Mouse (Mus musculus) bone marrow, adult 2 months (tissue): Measurements from ENCODE around the gene Hsd11b1. TPM values are rescaled to one million over a fixed set of nuclear protein-coding genes. Genes with fewer than 3 reads are reported as not detected.
A peak's percentile ranks its signal among the peaks of the same experiment; 100 is the strongest.

Experiments
- H3K27ac ChIP-seq: fragments of 200-500 bp; 2 replicates; pipeline ENCODE4 v1.5.1; 2012; ENCODE audit warnings: low read depth, mild to moderate bottlenecking, control low read depth, inconsistent platforms, low read length; ENCODE audit not compliant: control insufficient read depth, poor library complexity, insufficient read depth
- H3K4me1 ChIP-seq: fragments of 200-500 bp; 2 replicates; pipeline ENCODE4 v1.6.1; 2011; ENCODE audit warnings: low read length; ENCODE audit not compliant: control insufficient read depth, insufficient read depth
- H3K4me3 ChIP-seq: fragments of 200-500 bp; replicated peaks from 2 replicates; pipeline ENCODE3; 2011; ENCODE audit warnings: mild to moderate bottlenecking, low read depth, low read length, control low read depth; ENCODE audit not compliant: control insufficient read depth
- CTCF ChIP-seq: fragments of 200-500 bp; IDR thresholded peaks from 2 replicates; pipeline ENCODE4 v1.5.1; 2011; ENCODE audit warnings: low read length, control low read depth; ENCODE audit not compliant: control insufficient read depth, insufficient read depth
- POLR2A ChIP-seq: fragments of 200-500 bp; IDR thresholded peaks from 2 replicates; pipeline ENCODE4 v1.6.1; 2011; ENCODE audit warnings: low read depth, mild to moderate bottlenecking, control low read depth, low read length, borderline replicate concordance; ENCODE audit not compliant: control insufficient read depth
- WGBS: fragments of 180-500 bp; shearing (Covaris S2); methylation state at CpG from one replicate; pipeline ENCODE4 v1.1.7; 2018; 5-methylcytosine and 5-hydroxymethylcytosine counted together
- polyA plus RNA-seq: library from polyadenylated mRNA; stranded (reverse); fragments of >200 nt; gene quantifications from 2 replicates; pipeline ENCODE4 v1.2.4, GENCODE M21; 2011; ENCODE audit warnings: low replicate concordance; ENCODE audit not compliant: missing spikeins, insufficient read depth, insufficient read length

Gene Hsd11b1
- polyA plus RNA-seq, 1 experiment: 20.6 TPM

DNA sequence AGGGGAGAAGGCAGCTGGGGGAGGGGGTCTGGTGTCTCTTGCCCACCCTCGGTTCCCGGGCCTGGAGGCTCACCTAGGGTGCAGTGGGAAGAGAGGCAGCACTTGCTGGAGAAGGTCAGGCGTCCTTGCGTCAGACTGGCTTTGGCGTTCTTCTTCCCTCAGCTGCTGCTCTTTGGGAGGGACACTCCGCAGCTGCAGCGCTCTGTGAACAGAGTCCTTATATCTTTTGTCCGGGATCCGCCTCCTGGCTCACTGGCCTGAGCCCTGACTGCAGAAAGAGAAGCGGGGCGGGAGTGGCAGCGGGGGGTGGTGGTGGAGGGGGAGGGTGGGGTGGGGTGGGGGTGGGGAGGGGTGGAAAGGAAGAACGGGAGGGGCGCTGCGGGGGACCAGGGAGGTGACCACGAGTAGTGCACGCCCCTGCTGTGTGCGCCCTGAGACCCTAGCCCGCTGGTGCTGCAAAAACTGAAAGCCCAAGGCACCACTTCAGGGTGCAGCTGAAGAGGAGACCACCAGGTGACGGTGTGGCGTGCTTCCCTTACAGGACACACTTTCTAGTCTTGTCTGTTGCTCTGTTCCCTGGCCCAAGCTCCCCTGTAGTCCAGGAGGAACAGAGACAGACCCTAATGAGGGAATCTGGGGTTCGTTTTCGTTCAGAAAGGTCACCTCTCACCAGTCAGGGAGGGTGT lies 9.2 kb upstream of the Hsd11b1 start, which contains the start of gene G0s2:
Gene G0s2 (minus strand): TSS at position 302 of the 686 bp plus-strand sequence.
- Histone ChIP-seq H3K27ac (peak within 1 kb of the TSS; percentile 91), H3K4me3 (peak within 1 kb of the TSS; percentile 75), H3K4me1 (peaks cover 5% of the 10 kb centered on the region; the same call in 1 of the 2 replicates)
- WGBS: 5% methylated on average over 22 of the region's 23 CpGs
- peak; percentile 62 for TF ChIP-seq CTCF
- peak; percentile 51; the same call in 1 of the 2 replicates for TF ChIP-seq POLR2A

DNA sequence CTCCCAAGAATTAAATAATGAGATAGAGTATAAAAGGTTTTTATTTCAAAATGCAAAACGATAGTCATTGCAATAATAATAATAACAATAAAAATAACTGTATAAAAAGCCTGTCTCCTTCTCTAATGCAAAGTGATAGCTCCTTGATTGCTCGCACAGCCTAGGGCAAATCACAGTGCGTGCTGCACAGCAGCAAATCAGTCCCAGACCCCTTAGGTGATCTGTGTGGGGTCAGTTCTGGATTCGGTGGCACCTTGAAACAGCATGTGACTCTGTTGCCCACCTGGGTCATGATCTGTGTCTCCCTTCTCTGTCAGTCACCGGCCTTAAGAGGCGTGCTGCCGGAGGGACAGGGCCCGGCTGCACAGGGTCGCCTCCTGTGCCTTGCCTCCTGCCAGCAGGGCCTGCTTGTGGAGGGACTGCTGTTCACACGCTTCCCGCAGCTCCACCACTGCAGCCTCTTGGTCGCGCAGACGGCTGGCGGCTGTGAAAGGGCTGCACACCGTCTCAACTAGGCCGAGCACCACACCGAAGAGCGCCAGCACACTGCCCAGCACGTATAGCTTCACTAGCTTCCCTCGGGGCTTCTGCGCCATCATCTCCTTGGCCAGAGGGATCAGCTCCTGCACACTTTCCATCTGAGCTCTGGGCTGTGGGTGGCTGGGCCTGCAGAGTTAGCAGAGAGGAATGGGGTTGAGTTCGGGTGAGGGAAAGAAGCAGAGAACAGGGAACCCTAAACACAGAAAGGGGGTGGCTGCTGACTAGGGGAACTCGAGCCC lies 8.5 kb upstream of the Hsd11b1 start:
- H3K27ac ChIP-seq: peak overlapping the region; percentile 85
- TF ChIP-seq CTCF (no peak), POLR2A (0 out of 2 replicates have a peak, but pooled peaks have one; percentile 29)
- 62% methylated on average over 24 of the region's 24 CpGs for WGBS
- H3K4me1 ChIP-seq: peaks cover 5% of the 10 kb centered on the region; the same call in 1 of the 2 replicates
- peak overlapping the region; percentile 75 for H3K4me3 ChIP-seq

DNA sequence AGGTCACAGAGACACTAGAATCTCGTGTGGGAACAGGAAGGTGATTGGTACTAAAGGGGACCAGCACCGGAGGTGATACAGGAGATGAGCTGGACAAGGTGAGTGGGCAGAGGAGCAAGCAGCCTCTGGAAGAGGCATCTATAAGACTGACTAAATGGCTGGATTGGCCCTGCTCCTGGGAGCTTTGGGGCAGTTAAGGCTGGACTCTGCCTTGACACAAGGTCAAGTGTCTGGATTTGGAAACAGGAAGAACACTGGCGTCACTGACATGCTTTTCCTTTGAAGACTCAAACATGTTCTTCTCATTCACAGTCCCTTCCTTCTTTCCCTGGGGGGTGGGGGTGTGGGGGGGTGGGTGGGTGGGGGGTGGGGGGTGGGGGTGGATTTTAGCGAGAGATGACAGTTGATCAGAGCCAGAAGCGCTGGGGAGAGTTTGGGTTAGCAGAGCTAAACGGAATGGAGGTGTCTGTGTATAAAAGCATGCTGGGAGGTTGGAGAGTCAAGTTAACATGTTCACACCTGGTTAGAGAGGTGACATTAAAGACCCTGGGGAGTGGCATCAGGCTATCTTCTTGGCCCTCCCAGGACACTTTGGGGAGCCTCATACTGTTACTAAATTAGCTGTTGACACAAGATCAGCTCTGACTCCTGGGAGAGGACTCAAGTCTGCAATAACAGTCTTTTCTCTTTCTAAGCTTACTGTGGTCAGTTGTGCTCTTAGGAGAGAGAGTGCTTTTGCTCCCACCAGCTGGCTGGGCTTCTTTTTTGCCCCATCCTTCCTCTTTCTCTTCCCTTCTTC lies 7.3 kb upstream of the Hsd11b1 start:
- peak overlapping the region; percentile 24 for H3K4me3 ChIP-seq
- peak overlapping the region; percentile 56; the same call in 1 of the 2 replicates for H3K27ac ChIP-seq
- peaks cover 3% of the 10 kb centered on the region; the same call in 1 of the 2 replicates for H3K4me1 ChIP-seq
- 30% methylated on average over 6 of the region's 6 CpGs for WGBS
- no peak for TF ChIP-seq POLR2A
- no peak for TF ChIP-seq CTCF

DNA sequence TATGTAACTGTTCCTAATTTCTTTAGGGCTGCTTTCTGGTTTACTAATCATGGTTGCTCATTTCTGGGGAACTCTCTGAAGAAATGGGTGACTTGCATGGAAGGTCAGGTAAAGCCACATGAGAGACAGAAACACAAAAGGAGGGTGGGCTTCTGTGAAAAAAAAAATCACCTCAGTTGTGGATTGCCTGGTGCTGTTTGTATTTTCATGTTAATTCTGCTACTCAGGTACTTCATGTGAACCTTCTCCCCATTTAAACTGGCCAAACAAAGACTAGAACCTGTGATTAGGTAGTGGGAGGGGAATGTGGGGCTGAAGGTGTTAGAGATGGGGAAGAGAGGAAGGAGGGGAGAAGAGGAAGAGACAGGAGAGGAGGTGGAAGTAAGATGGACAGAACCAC lies 1.9 kb upstream of the Hsd11b1 start:
- TF ChIP-seq CTCF (no peak), POLR2A (no peak)

DNA sequence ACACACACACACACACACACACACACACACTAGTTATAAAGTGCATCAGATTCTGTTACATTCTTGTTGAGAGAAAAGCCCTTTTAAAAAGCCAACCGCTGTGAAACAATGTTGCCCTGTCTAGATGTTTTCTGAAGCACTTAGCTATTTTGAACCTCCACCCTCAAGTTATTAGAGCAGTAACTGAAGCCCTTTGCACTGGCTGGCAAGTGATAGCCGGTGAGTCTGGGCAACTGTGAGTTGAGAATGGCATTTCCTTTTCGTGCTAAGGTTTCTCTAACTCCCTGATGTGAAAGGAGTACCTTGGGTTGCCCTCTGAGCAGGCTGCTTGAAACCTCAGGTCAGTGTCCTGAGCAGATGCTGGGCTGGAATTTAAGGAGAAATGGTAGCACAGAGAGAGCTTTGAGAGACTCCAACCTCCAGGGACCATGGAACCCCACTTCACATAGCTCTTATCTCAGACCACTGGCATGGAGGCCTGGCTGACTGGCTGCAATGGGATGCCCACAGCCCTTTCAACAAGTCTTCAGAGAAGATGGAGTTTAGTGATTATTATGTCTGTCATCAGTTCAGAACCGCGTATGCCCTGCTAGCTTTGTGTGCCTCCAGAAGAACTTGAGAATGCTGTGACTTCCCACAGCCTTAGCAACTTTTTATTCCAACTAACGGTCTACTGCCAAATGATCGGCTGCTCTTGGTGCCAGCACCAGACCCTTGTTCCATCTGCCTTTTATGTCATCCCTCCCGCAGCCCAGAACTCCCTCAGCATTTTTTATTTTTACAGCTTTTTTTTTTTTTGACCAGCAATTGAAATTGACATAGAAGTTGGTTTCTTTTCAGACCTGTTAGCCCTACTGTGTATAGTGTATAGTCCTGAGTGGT lies 608 bp downstream of the Hsd11b1 start:
- H3K4me3 ChIP-seq: peak overlapping the region; percentile 53
- TF ChIP-seq CTCF: no peak
- no peak for TF ChIP-seq POLR2A
- WGBS: 57% methylated on average over 8 of the region's 8 CpGs
- peak overlapping the region; percentile 77 for H3K27ac ChIP-seq
- peaks cover 4% of the 10 kb centered on the region; the same call in 1 of the 2 replicates for H3K4me1 ChIP-seq

More for the DNA sequence above, 1.9 kb upstream of the Hsd11b1 start:
- no peak overlapping the region for H3K4me3 ChIP-seq
- peaks cover 4% of the 10 kb centered on the region; the same call in 1 of the 2 replicates for H3K4me1 ChIP-seq
- no peak overlapping the region for H3K27ac ChIP-seq

DNA sequence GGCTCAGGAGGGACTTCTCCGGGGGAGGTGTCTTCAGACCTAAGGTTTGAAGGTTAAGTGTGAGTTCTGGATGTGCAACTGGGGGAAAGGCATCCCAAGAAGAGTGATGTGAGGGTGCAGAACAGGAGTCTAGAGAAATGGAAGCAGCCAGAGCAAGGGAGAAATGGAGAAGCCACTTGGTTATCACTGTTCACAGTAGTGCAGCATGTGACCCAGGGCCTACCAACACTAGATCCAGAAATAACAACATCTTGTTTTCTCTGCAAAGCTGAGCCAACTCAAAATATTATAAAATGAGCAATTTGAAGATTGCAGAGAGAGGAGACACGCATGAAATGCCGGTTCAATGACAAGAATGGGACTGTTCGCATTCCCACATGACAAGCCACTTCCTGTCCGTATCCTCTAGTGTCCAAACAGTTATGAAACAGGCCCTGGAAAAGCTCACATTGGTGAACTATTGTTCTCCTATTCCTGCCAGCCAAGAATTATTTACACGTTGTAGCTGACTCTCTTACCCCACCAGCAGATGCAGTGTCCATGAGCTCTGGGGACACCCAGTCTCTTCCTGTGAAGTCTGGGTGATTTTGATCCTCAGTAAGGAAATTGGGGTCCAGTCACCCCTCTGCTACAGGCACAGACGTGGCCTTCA lies 1.9 kb downstream of the Hsd11b1 start:
- Histone ChIP-seq H3K4me3 (no peak overlapping the region), H3K4me1 (peaks cover 4% of the 10 kb centered on the region; the same call in 1 of the 2 replicates), H3K27ac (no peak overlapping the region)
- WGBS: 40% methylated on average over 7 of the region's 7 CpGs
- TF ChIP-seq CTCF (no peak), POLR2A (no peak)

DNA sequence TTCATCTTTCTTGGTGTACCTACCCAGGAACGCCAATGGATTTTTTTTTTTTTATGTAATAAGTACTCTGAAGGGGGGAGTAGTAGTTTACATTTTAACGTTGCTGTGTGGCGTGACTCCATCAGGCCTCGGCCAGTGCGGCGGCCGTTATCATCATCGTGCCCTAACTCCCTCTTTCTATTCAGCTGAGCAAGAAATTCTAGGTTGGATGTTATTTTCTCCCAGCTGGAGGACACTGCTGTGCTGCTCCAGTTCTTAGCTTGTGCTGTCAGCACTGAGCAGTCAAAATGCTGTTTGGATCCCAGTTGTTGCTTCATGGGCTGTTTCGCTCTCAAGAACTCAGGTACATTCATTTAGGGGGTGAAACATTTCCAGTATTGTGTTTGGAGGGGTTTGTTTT lies 4.3 kb downstream of the Hsd11b1 start:
- TF ChIP-seq POLR2A (no peak), CTCF (no peak)
- no peak overlapping the region for H3K27ac ChIP-seq
- no peak overlapping the region for H3K4me3 ChIP-seq
- WGBS: 88% methylated on average over 9 of the region's 9 CpGs
- peaks cover 2% of the 10 kb centered on the region; the same call in 1 of the 2 replicates for H3K4me1 ChIP-seq
